Mouse (Mus musculus) lung, embryonic 16.5 days (tissue): ENCODE results near the gene Acot6. TPM values are rescaled to one million over a fixed set of nuclear protein-coding genes. Genes with fewer than 3 reads are reported as not detected.

ENCODE experiments used
- ATAC-seq: fragments of 200-750 bp; cut with Nextera tagmentation; 2 replicates; pipeline ENCODE4 v1.8.0; 2017; ENCODE audit warnings: low read depth, mild to moderate bottlenecking, moderate library complexity
- H3K27ac ChIP-seq: fragments of 300-500 bp; sonication (generic); 2 replicates; pipeline ENCODE4 v1.5.1; 2014; ENCODE audit warnings: mild to moderate bottlenecking, control low read depth, low read length
- H3K27me3 ChIP-seq: fragments of 300-500 bp; sonication (generic); 2 replicates; pipeline ENCODE4 v1.6.1; 2014; ENCODE audit warnings: low read depth, low read length, mixed read lengths; ENCODE audit not compliant: control insufficient read depth, insufficient read depth
- H3K36me3 ChIP-seq: fragments of 300-500 bp; sonication (generic); 2 replicates; pipeline ENCODE4 v1.6.1; 2014; ENCODE audit warnings: low read length; ENCODE audit not compliant: control insufficient read depth, insufficient read depth
- H3K4me1 ChIP-seq: fragments of 300-500 bp; sonication (generic); replicated peaks from 2 replicates; pipeline ENCODE4 v1.6.1; 2014; ENCODE audit warnings: low read length, mixed read lengths; ENCODE audit not compliant: control insufficient read depth, insufficient read depth
- H3K4me2 ChIP-seq: fragments of 300-500 bp; sonication (generic); 2 replicates; pipeline ENCODE4 v1.6.1; 2014; ENCODE audit warnings: low read depth, low read length, control low read depth
- H3K4me3 ChIP-seq: fragments of 300-500 bp; sonication (generic); 2 replicates; pipeline ENCODE4 v1.5.1; 2014; ENCODE audit warnings: mild to moderate bottlenecking, low read length, control low read depth
- H3K9ac ChIP-seq: fragments of 300-500 bp; sonication (generic); 2 replicates; pipeline ENCODE4 v1.6.1; 2014; ENCODE audit warnings: low read length, control low read depth
- H3K9me3 ChIP-seq: fragments of 300-500 bp; sonication (generic); 2 replicates; pipeline ENCODE4 v1.6.1; 2016; ENCODE audit warnings: low read length; ENCODE audit not compliant: control insufficient read depth
- whole genome bisulfite sequencing: fragments of 180-500 bp; shearing (Covaris S2); extraction: QIAGEN DNeasy Blood & Tissue Kit; methylation state at CpG from one replicate; pipeline ENCODE4 v1.1.7; 2014; 5-methylcytosine and 5-hydroxymethylcytosine counted together
- polyA plus RNA-seq: library from polyadenylated mRNA; unstranded; fragments of >200 nt; fragmentation: Nextera tagmentation; extraction: Ambion mirVana; gene quantifications from 2 replicates; pipeline ENCODE4 v1.2.1, GENCODE M21; 2015

Gene Acot6
- polyA plus RNA-seq, 1 experiment from 2014 or later: 1.8 TPM

DNA sequence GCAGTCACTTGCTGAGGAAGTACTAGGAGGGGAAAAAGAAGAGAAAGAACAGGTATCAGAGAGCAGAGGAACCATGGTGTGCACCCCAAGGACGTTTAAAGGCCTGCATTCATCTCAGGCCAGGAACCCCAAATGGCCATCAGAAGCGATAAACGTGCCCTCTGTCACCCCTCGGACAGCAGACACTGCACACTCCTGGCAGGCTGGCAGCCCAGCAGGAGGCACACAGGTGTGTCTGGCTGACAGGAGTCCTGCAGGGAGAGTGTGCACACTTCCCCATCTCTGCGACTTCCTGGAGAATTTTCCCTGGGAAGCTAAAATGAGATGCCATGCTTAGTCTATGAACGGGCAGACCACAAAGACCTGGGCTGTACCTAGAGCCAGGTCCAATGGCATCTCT, 53.0 kb downstream of the Acot6 start:
- Histone ChIP-seq H3K9ac (no peak overlapping the region), H3K9me3 (no peaks in the 10 kb centered on the region), H3K4me1 (peaks cover 10% of the 10 kb centered on the region), H3K4me2 (no peak overlapping the region), H3K27ac (no peak overlapping the region), H3K36me3 (peaks cover 33% of the 10 kb centered on the region), H3K27me3 (no peaks in the 10 kb centered on the region), H3K4me3 (no peak overlapping the region)
- ATAC-seq: no peak
- 78% methylated on average over 6 of the region's 6 CpGs for WGBS

- WGBS: 53% methylated on average over 11 of the region's 11 CpGs
Measured at GRCm38 (mm10) chr12:84154786-84155522, 54.5 kb downstream of the Acot6 start.

GRCm38 (mm10) chr12:84155523-84155871, 55.0 kb downstream of the Acot6 start:
- Histone ChIP-seq H3K9ac (no peak overlapping the region), H3K36me3 (peaks cover 46% of the 10 kb centered on the region), H3K4me3 (no peak overlapping the region), H3K4me2 (no peak overlapping the region), H3K27ac (no peak overlapping the region), H3K4me1 (peaks cover 7% of the 10 kb centered on the region), H3K27me3 (no peaks in the 10 kb centered on the region), H3K9me3 (no peaks in the 10 kb centered on the region)
- 63% methylated on average over 2 of the region's 2 CpGs for WGBS
- ATAC-seq: no peak

More at GRCm38 (mm10) chr12:84154786-84155522, 54.5 kb downstream of the Acot6 start:
- H3K4me1 ChIP-seq: peaks cover 7% of the 10 kb centered on the region
- H3K27me3 ChIP-seq: no peaks in the 10 kb centered on the region
- peak; percentile 27; the same call in 1 of the 2 replicates for ATAC-seq
- peaks cover 44% of the 10 kb centered on the region for H3K36me3 ChIP-seq
- no peaks in the 10 kb centered on the region for H3K9me3 ChIP-seq
- H3K27ac ChIP-seq: no peak overlapping the region
- no peak overlapping the region for H3K4me3 ChIP-seq
- H3K4me2 ChIP-seq: no peak overlapping the region
- H3K9ac ChIP-seq: no peak overlapping the region

- Histone ChIP-seq H3K36me3 (peaks cover 48% of the 10 kb centered on the region), H3K4me3 (no peak overlapping the region), H3K9ac (no peak overlapping the region), H3K4me2 (no peak overlapping the region), H3K27me3 (no peaks in the 10 kb centered on the region), H3K4me1 (peaks cover 3% of the 10 kb centered on the region), H3K27ac (no peak overlapping the region), H3K9me3 (no peaks in the 10 kb centered on the region)
- WGBS: 90% methylated on average over 18 of the region's 18 CpGs
- ATAC-seq: no peak
Measured at GRCm38 (mm10) chr12:84156210-84156609, 55.8 kb downstream of the Acot6 start.

DNA sequence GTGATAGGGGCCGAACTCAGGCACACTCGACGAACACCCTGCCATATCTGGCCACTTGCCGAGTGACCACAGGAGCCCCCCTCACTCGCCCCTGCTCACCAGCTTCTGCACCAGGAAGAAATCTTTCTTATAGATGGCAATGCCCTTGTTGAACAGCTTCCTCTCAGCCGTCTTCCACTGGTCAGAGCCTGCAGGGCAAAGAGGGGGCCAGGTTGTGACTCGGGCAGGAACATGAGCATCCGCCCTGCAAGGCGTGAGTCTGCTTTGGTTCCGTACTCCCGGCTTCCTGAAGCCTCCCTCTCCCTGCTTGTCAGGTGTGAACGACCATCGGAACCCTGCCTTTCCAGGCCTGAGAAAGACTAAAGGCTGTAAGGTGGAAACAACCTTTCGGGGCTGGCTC, 57.7 kb downstream of the Acot6 start:
- no peak for ATAC-seq
- Histone ChIP-seq H3K9me3 (no peaks in the 10 kb centered on the region), H3K36me3 (peaks cover 46% of the 10 kb centered on the region), H3K27me3 (no peaks in the 10 kb centered on the region), H3K27ac (no peak overlapping the region), H3K4me3 (no peak overlapping the region), H3K9ac (no peak overlapping the region), H3K4me2 (no peak overlapping the region), H3K4me1 (peaks cover 3% of the 10 kb centered on the region)
- whole genome bisulfite sequencing: 84% methylated on average over 14 of the region's 14 CpGs

- H3K27me3 ChIP-seq: no peaks in the 10 kb centered on the region
- H3K4me1 ChIP-seq: peaks cover 3% of the 10 kb centered on the region
- H3K36me3 ChIP-seq: peaks cover 43% of the 10 kb centered on the region
- no peaks in the 10 kb centered on the region for H3K9me3 ChIP-seq
- no peak overlapping the region for H3K9ac ChIP-seq
- no peak overlapping the region for H3K4me3 ChIP-seq
- H3K27ac ChIP-seq: no peak overlapping the region
- H3K4me2 ChIP-seq: no peak overlapping the region
- ATAC-seq: no peak
- WGBS: 94% methylated on average over 8 of the region's 8 CpGs
Measured at GRCm38 (mm10) chr12:84160491-84160890, 60.0 kb downstream of the Acot6 start.

Other genes with a start within 250 kb of the Acot6 start
- 46.1 and 46.6 TPM in 2 replicates for gene Numb, start 178.7 kb upstream of the Acot6 start, polyA plus RNA-seq
- gene Riox1, start 150.0 kb upstream of the Acot6 start, polyA plus RNA-seq: 8.1 and 8.9 TPM in 2 replicates
- not detected in 2 replicates for gene Heatr4, start 115.8 kb upstream of the Acot6 start, polyA plus RNA-seq
- gene Acot2, start 112.8 kb upstream of the Acot6 start, polyA plus RNA-seq: 40.9 and 43.6 TPM in 2 replicates
- gene Acot1, start 91.2 kb upstream of the Acot6 start, polyA plus RNA-seq: 82.2 and 86.7 TPM in 2 replicates
- 0.47 and 0.58 TPM in 2 replicates for gene Acot4, start 62.3 kb upstream of the Acot6 start, polyA plus RNA-seq
- gene Gm49366, start 61.7 kb upstream of the Acot6 start, polyA plus RNA-seq: not detected in 2 replicates
- gene Acot3, start 48.5 kb upstream of the Acot6 start, polyA plus RNA-seq: 0.11 and 0.29 TPM in 2 replicates
- not detected in 2 replicates for gene Acot5, start 31.3 kb upstream of the Acot6 start, polyA plus RNA-seq
- gene Dnal1, start 13.7 kb downstream of the Acot6 start, polyA plus RNA-seq: 5.7 and 8.6 TPM in 2 replicates
- gene Pnma1, start 47.8 kb downstream of the Acot6 start, polyA plus RNA-seq: 2.0 and 2.2 TPM in 2 replicates
- 11.1 and 12.1 TPM in 2 replicates for gene Elmsan1, start 118.2 kb downstream of the Acot6 start, polyA plus RNA-seq
- gene Ptgr2, start 184.6 kb downstream of the Acot6 start, polyA plus RNA-seq: 29.1 and 31.3 TPM in 2 replicates
- gene Zfp410, start 216.2 kb downstream of the Acot6 start, polyA plus RNA-seq: 75.8 and 93.8 TPM in 2 replicates